Mouse (Mus musculus): Measurements from ENCODE around the gene Slc23a2. TPM values are rescaled to one million over a fixed set of nuclear protein-coding genes. Genes with fewer than 3 reads are reported as not detected.

The Slc23a2 gene
- polyA plus RNA-seq, 1 experiment from 2014 or later: 11.6 TPM

DNA sequence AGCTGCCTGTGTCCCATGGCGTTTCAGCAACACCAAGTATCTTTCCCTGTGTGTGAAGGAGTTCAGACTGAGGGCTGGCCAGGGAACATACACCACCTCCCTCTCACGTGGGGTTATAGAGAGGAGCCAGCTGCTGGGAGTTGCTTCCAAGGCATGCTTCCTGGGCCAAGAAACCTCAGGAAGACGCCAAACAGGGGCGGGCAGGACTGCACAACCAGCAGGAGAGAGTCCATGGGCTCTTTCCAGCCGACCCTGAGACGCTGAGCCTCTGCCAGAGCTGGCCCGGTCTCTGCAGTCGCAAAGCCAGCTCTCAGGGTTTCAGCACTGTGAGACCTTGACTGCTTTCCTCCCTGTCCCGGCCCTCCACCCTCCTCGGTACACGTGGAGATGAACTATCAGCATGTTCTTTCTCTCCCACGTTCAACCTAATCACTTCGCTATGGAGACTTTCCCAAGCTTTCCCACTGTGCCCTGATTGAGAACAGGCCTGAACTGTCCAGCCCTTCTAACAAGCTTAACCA lies 101.7 kb downstream of the Slc23a2 start:
- peak overlapping the region; percentile 83 for H3K27ac ChIP-seq
- ATAC-seq (ENCODE audit: borderline replicate concordance, extremely low read depth, low FRiP score, low TSS enrichment): peak; percentile 94
- no peaks in the 10 kb centered on the region for H3K36me3 ChIP-seq
- no peaks in the 10 kb centered on the region for H3K27me3 ChIP-seq
- WGBS: 14% methylated on average over 13 of the region's 13 CpGs
- H3K4me1 ChIP-seq: peaks cover 17% of the 10 kb centered on the region; the same call in 1 of the 2 replicates
- H3K9ac ChIP-seq: no peak overlapping the region
- H3K4me2 ChIP-seq: no peak overlapping the region; the same call in 1 of the 2 replicates
- no peak overlapping the region for H3K4me3 ChIP-seq
- H3K9me3 ChIP-seq: no peaks in the 10 kb centered on the region

DNA sequence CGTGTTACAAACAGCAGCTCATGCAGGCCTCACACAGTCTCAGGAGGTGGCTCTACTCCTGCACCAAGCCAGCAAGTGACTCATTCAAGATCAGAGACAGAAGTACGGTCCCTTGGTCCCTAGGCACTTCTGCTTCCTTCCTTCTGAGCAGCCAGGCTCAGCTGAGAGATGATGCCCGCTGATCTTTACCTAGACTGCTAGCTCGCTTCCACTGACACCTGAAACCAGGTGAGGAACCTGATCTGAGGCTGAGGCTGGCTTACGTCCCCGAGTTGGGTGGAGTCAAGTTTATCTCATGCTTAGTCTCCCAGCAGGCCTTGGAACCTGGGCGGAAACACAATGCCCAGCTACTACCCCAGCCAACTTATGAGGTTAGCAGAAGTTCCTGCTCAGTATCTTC lies 105.0 kb downstream of the Slc23a2 start:
- H3K27me3 ChIP-seq: no peaks in the 10 kb centered on the region
- no peaks in the 10 kb centered on the region for H3K9me3 ChIP-seq
- no peak for ATAC-seq (ENCODE audit: borderline replicate concordance, extremely low read depth, low FRiP score, low TSS enrichment)
- no peak overlapping the region for H3K9ac ChIP-seq
- H3K4me3 ChIP-seq: no peak overlapping the region
- H3K36me3 ChIP-seq: no peaks in the 10 kb centered on the region
- WGBS: 47% methylated on average over 7 of the region's 7 CpGs
- H3K4me1 ChIP-seq: peaks cover 17% of the 10 kb centered on the region; the same call in 1 of the 2 replicates
- H3K4me2 ChIP-seq: no peak overlapping the region
- no peak overlapping the region for H3K27ac ChIP-seq

DNA sequence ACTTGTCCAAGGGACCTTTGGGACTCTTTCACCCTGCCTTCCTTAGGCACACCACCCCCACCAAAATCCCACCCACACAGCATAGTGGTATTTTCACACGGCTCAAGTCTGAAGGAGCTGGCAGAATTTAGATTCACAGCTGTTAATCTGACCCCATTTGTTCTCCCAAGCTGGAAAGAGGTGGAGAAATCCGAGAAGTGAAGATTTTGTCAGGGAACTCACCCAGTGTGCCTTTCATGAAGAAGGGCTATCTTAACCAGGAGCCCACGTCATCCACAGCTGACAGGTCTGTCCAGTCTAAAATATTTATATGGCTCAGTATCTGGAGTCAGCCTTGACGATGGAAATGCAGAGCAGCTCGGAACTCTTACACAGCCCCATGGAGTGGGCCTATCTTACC lies 108.6 kb downstream of the Slc23a2 start:
- Histone ChIP-seq H3K4me3 (no peak overlapping the region), H3K9ac (no peak overlapping the region), H3K4me1 (peaks cover under 1% of the 10 kb centered on the region), H3K27ac (no peak overlapping the region), H3K9me3 (no peaks in the 10 kb centered on the region), H3K4me2 (no peak overlapping the region), H3K36me3 (no peaks in the 10 kb centered on the region), H3K27me3 (no peaks in the 10 kb centered on the region)
- 59% methylated on average over 5 of the region's 5 CpGs for WGBS
- ATAC-seq (ENCODE audit: borderline replicate concordance, extremely low read depth, low FRiP score, low TSS enrichment): no peak

DNA sequence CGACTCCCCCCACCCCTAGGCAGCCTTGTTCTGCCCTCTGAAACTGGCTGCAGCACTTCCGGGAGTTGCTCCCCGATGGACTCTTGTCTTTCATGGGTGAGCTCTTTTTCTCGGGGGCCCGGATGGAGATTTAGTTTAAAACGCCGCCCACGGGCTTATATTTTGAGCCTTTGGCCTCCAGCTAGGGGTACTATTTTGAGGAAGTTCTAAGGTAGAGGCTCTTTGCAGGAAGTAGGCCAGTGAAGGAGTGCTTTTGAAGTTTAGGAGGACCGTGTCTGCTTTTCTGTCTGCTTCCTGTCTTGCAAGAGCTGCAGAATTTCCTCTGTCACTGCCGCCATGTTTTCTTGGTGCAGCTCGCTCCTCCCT lies 109.5 kb downstream of the Slc23a2 start:
- ATAC-seq (ENCODE audit: borderline replicate concordance, extremely low read depth, low FRiP score, low TSS enrichment): no peak
- Histone ChIP-seq H3K4me1 (peaks cover 10% of the 10 kb centered on the region), H3K4me2 (no peak overlapping the region), H3K9me3 (no peaks in the 10 kb centered on the region), H3K27me3 (no peaks in the 10 kb centered on the region), H3K36me3 (no peaks in the 10 kb centered on the region), H3K27ac (peak overlapping the region; percentile 6; the same call in 1 of the 2 replicates), H3K4me3 (no peak overlapping the region), H3K9ac (no peak overlapping the region)
- 71% methylated on average over 11 of the region's 11 CpGs for WGBS

DNA sequence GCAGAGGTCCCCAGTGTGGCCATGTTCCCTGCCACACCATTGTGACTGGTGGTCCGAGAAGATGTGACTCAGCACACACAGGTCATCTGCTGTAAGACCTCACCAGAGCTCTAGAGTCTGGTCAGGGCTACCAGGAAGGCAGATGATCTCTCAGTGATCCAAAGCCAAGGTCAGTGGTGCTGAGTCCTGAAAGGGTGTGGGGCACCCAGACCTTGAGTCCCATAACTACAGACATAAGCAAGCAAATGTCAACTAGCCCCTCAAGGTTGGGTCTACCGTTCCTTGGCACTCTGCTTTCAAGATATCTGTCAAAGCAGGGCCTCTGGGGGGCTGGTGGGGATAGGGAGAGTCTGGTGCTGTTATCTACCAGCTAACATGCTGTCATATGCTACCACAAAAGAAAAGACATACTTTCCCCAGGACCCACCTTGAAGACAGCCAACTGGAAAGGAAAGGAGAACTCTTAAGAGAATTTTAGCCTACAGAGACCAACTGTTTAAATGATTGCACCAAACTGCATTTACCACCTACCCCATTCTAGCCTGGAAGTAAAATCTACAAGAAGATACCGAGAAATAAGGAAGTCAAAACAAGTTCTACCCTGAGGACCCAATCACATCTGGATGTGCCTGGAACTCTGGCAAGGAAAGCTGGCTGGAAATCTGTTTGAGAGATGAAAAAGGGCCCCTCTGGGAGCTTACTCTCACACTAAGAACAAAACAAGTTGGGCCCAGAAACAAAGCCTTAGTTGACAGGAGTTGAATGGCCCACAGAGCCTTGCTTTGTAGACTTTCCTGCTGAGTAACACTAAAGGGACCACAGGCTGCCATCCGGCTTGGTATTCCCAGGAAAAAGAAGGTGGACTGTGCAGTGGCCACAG lies 110.1 kb downstream of the Slc23a2 start:
- Histone ChIP-seq H3K27ac (peak overlapping the region; percentile 6; the same call in 1 of the 2 replicates), H3K4me2 (no peak overlapping the region), H3K9ac (no peak overlapping the region), H3K4me3 (no peak overlapping the region), H3K9me3 (no peaks in the 10 kb centered on the region), H3K27me3 (no peaks in the 10 kb centered on the region), H3K36me3 (no peaks in the 10 kb centered on the region), H3K4me1 (peaks cover 13% of the 10 kb centered on the region)
- no peak for ATAC-seq (ENCODE audit: borderline replicate concordance, extremely low read depth, low FRiP score, low TSS enrichment)
- 70% methylated on average over 4 of the region's 4 CpGs for WGBS

DNA sequence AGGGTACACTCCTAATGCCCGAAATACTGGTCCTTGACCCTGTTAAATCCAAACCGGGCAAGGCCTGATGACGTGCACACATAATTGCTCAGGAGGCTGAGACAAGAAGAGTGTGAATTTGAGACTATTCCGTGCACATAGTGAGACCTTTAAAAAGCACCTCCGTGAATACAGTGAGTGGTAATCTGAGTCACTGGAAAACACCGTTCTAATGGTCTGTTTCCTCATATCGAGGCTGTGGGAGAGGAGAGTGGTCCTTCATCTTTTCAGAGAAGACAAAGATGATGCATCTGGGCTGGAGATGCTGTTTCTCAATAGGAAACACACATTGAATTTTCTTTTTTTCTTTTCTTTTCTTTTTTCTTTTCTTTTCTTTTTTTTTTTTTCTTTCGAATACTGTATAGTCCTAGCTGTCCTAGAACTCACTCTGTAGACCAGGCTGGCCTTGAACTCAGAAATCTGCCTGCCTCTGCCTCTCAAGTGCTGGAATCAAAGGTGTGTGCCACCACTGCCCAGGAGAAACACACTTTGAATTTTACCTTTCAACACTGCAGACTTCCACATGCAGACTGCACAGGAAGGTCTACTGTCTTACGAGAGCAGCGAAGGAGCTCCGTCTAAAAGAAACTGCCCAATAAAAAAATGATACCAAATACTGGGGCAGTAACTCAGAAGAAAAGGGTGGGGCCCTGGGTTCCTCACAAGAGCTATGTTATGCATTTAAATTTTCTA lies 113.4 kb downstream of the Slc23a2 start:
- Histone ChIP-seq H3K27me3 (peaks cover 26% of the 10 kb centered on the region), H3K27ac (0 out of 2 replicates have a peak overlapping the region, but pooled peaks have one; percentile 68), H3K4me2 (no peak overlapping the region), H3K36me3 (no peaks in the 10 kb centered on the region), H3K4me1 (peaks cover 30% of the 10 kb centered on the region), H3K9me3 (no peaks in the 10 kb centered on the region), H3K4me3 (no peak overlapping the region), H3K9ac (no peak overlapping the region)
- no peak for ATAC-seq (ENCODE audit: borderline replicate concordance, extremely low read depth, low FRiP score, low TSS enrichment)
- WGBS: 75% methylated on average over 11 of the region's 11 CpGs

DNA sequence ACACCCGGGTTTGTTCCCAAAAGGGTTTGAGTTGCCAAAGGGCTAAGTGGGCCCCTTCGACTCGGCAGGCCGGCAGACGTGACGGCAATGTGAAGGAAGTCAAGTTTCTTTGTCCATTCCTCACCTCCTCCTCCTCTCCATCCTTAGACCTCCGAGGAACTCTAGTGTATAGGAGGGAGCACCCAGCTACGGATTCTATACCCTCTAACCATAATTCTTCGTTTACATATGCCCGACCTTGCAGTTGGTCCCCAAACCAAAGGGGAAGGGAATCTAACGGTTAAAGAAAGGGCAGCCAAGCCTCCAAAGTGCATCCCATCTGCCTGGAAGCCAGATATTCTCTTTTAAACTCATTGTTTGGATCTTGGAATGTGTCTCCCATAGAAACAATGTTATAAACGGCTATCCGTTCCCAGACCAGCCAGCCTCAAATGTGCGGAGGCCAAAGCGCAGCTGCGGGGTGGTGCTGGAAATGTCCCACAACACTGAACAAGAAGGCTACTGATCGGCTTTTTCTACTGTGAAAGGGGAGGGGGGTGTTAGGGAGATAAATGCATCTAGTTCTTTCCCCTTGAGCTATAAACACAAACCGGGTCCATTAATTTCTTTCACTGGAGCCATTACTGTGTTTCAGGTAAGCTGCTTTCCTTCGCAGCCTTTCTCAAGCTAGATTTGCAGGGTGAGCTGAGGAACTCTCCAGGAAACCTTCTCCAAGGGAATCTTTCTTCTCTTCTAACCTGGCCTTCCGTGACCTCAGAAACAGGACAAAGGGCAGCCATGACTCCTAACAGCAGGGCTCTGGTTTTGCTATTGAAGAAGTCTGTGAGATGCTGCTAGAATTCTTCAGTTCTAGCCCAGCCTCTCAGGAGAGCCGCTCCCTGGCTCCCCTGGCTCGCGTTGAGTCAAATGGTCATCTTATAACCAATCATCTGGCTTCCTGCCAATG lies 114.2 kb downstream of the Slc23a2 start:
- H3K9me3 ChIP-seq: no peaks in the 10 kb centered on the region
- H3K27ac ChIP-seq: peak overlapping the region; percentile 68
- H3K4me1 ChIP-seq: peaks cover 30% of the 10 kb centered on the region
- peaks cover 26% of the 10 kb centered on the region for H3K27me3 ChIP-seq
- peak overlapping the region; percentile 56 for H3K9ac ChIP-seq
- WGBS: 21% methylated on average over 23 of the region's 23 CpGs
- H3K4me2 ChIP-seq: peak overlapping the region; percentile 94
- peak overlapping the region; percentile 65 for H3K4me3 ChIP-seq
- ATAC-seq (ENCODE audit: borderline replicate concordance, extremely low read depth, low FRiP score, low TSS enrichment): no peak
- H3K36me3 ChIP-seq: no peaks in the 10 kb centered on the region

DNA sequence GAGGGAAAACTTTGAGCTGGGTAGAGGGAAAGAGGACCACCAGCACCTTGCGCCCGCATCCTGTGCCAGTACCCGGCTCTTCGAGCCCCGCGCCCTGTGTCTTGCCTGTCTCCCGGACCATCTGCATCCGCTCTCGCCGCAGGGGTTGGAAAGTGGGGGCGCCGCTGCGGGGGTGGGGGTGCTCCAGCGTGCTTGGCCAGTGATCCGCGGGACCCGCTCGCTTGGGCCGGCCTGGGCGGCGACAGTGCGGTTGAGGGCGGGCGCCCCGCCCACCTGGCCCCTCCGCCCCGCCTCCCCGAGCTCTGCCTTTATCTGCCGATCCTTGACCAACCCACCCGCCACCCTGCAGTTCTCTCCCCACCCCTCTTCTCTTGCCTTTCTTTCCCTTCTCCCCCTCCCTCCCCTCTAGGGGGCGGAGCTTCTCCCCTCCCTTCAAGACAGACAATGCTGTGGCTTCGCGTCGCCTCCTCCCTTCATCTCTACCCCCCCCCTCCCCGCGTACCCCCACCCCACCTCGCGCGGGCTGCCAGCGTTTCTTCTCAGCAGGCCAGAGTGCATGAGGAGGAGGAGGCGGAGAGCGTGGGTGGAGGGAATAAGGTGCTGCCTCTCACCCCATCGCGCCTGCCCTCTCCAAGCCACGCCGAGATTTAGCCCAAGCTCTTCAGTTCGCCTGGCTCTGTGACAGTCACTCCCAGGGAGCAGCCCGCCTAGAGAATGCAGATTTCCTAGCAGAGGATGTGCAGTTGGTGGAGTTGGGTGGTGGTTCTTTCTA lies 115.1 kb downstream of the Slc23a2 start, which contains the start of gene Rassf2:
Gene Rassf2, minus strand, starts transcription at position 613 of the 772 bp plus-strand sequence.
- peak; percentile 90 for ATAC-seq (ENCODE audit: borderline replicate concordance, extremely low read depth, low FRiP score, low TSS enrichment)
- H3K4me3 ChIP-seq: peak within 1 kb of the TSS; percentile 65
- H3K9ac ChIP-seq: peak within 1 kb of the TSS; percentile 56
- H3K9me3 ChIP-seq: no peaks in the 10 kb centered on the region
- peaks cover 26% of the 10 kb centered on the region for H3K27me3 ChIP-seq
- peak within 1 kb of the TSS; percentile 72 for H3K27ac ChIP-seq
- 0% methylated on average over 47 of the region's 48 CpGs for WGBS
- H3K4me1 ChIP-seq: peaks cover 30% of the 10 kb centered on the region
- no peaks in the 10 kb centered on the region for H3K36me3 ChIP-seq
- H3K4me2 ChIP-seq: peak within 1 kb of the TSS; percentile 94

DNA sequence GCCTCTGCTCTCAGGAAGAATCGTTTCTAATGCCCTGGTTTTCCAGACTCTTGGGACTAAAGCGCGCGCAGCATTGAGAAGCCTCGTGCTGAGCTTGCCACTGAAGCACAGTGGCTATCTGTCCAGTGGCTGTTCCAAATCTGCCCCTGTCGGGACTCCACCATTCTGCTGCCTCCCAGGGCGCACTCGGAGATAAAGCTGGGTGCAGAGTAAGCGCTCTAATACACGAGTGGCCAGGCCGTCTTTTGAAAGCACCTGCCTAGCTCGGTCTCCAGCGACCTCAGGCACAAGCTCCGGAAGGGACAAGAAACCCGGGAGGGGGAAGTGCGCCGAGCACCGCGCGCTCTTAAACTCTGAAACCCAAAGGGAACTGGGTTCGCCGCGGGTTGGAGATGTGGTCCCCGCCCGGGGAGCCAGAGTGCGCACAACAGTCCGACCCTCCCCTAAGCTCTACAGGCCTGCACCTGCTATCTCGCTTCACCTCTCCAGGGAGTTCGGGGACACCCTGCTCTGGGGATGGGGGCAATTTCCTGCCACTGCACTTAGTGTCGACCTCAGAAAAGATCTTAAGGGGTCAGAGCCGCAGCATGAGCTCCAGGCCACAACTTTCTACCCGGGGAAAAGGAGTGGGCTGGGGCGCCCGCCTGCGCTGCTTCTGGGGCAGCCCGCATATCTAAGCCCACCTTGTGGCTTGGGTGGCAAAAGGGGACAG lies 115.9 kb downstream of the Slc23a2 start:
- 1% methylated on average over 36 of the region's 36 CpGs for WGBS
- Histone ChIP-seq H3K4me2 (peak overlapping the region; percentile 94), H3K27ac (peak overlapping the region; percentile 72), H3K4me1 (peaks cover 30% of the 10 kb centered on the region), H3K36me3 (no peaks in the 10 kb centered on the region), H3K9me3 (no peaks in the 10 kb centered on the region), H3K9ac (peak overlapping the region; percentile 56), H3K4me3 (peak overlapping the region; percentile 65), H3K27me3 (peaks cover 26% of the 10 kb centered on the region)
- ATAC-seq (ENCODE audit: borderline replicate concordance, extremely low read depth, low FRiP score, low TSS enrichment): peak; percentile 35

DNA sequence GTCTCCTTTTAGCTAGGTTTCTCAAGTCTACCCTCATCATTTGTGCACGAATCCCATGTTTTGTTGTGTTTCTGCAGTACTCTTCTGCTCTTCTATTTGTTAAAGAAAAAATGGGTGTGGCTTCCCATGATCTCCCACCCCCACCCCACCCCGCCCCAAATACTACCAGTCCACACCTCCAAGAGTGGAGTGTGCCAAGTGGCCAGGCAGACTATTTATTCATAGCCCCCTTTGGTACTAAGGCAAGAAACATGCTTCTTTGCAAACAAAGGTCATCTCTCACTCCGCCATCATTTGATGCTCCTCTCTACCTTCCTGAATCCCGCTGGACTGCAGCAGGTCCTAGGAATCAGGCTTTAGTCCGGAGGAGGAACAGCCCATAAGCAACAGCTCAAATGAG lies 116.8 kb downstream of the Slc23a2 start:
- H3K27ac ChIP-seq: peak overlapping the region; percentile 72; the same call in 1 of the 2 replicates

More for the DNA sequence above, 116.8 kb downstream of the Slc23a2 start:
- Histone ChIP-seq H3K9me3 (no peaks in the 10 kb centered on the region), H3K36me3 (no peaks in the 10 kb centered on the region), H3K27me3 (peaks cover 26% of the 10 kb centered on the region), H3K4me2 (peak overlapping the region; percentile 94), H3K9ac (no peak overlapping the region), H3K4me1 (peaks cover 30% of the 10 kb centered on the region), H3K4me3 (peak overlapping the region; percentile 65)
- 45% methylated on average over 5 of the region's 5 CpGs for WGBS
- no peak for ATAC-seq (ENCODE audit: borderline replicate concordance, extremely low read depth, low FRiP score, low TSS enrichment)
